Mouse (Mus musculus) embryo, embryonic 10.5 days (tissue): ENCODE measurements around the gene Il1a.

Experiments used
- DNase-seq: peaks from one replicate; pipeline ENCODE4 v3.0.0-alpha.2; 2015; ENCODE audit warnings: low spot score

Il1a gene

DNA sequence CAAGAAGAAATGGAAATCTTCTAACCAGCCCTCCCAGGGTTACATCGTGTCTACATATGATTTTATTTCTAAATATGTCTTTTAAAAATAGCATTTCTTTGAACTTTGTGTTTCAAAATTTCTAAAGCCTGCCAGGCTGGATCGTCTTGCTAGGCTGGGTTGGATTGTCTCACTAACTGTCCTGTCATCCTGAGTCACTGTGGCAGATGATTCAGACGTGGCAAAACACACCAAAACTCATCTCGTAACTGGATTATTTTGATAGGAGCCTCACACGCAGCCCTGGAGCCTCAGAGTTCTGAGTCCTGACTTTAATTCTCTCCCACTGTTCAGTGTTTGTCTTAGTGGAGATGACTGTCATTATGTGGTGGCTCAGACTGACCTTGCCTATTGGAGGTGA lies 46.7 kb downstream of the Il1a start:
- no peak for DNase-seq

DNA sequence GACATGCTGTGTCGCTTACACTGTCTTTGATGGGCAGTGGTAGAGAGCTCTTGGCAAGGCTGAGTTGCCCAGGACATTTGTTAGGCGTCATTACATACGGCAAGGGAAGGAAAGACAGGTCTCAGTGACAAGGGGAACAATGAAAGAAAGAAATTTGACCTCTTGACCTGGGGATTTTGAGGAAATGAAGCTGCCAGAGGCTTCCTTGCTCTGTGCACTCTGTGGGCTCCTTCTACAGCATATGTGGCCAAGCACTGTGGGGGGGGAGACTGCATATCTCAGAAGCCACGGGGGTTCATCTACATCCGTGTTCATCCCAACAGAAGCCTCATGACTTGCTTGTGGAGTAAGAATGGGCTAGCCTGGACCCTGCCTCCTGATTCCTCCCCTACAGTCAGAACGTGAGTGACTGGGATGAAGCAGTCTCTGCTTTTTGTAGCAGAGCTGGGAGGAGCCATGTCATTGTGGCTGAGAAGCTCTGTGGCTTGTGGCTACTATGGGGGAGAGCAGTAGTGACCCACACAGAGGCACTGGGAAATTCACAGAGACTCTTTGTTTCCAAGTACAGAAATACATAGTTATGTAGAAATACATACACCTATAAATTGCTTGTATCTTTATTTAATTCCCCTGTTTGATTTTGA lies 48.5 kb downstream of the Il1a start:
- no peak for DNase-seq

DNA sequence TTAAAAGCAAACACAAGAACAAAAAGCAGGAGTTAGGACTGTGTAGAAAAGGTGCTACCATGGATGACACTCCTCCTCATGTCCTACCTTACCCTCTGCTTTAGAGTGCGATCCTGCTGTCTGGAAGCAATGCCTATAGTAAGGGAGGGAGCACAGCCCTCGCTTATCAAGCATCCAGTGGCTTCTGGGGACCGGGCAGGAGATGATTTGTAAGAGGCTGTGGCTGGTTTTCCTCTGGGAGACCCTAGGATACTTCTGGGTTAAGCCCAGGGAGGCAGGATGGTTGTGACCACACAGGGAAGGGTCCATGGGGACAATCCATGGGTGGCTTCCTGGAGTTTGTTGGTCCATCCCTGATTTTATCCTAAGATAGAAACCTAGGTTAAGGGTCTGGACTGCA lies 49.1 kb downstream of the Il1a start:
- no peak for DNase-seq

- peak; percentile 93 for DNase-seq
Observed at GRCm38 (mm10) chr2:129258475-129259211, 51.1 kb downstream of the Il1a start.

DNA sequence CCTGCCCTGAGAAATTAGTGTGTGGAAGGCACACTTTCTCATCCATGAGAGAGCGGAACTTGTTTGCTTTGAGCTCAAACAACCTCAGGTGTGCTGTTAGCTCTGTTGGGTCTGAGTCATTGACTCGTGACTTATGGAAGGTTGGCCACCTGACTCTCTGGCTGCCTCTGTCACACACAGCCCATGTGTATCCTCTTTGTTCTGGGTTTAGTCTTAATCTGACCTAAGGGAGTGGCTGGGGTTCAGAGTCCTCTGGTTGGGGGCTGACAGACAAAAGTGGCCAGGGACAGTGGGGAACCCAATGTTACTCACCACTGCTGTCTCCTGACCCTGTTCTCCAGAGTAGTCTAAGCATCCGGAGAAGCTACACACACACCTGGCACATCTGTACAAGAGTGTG lies 51.7 kb downstream of the Il1a start:
- DNase-seq: no peak

- no peak for DNase-seq
Observed at GRCm38 (mm10) chr2:129256006-129256405, 53.8 kb downstream of the Il1a start.

- DNase-seq: no peak
Observed at GRCm38 (mm10) chr2:129254076-129254475, 55.7 kb downstream of the Il1a start.

DNA sequence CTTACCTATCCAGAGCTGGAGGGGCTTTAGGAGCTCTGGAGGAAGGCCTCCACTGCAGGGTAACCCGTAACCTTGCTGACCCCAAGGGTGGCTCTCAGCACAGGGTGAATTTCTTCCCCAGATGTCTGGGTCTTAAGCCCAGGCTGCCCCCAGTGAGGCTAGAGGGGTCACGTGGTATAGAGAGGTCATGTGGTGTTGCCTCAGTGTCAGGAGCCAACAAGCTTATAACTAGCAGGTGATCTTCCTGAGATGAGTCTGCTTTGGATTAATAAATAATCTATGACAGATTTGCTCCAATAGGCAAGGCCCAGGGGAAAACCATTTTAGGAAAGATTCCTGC lies 56.2 kb downstream of the Il1a start:
- no peak for DNase-seq

DNA sequence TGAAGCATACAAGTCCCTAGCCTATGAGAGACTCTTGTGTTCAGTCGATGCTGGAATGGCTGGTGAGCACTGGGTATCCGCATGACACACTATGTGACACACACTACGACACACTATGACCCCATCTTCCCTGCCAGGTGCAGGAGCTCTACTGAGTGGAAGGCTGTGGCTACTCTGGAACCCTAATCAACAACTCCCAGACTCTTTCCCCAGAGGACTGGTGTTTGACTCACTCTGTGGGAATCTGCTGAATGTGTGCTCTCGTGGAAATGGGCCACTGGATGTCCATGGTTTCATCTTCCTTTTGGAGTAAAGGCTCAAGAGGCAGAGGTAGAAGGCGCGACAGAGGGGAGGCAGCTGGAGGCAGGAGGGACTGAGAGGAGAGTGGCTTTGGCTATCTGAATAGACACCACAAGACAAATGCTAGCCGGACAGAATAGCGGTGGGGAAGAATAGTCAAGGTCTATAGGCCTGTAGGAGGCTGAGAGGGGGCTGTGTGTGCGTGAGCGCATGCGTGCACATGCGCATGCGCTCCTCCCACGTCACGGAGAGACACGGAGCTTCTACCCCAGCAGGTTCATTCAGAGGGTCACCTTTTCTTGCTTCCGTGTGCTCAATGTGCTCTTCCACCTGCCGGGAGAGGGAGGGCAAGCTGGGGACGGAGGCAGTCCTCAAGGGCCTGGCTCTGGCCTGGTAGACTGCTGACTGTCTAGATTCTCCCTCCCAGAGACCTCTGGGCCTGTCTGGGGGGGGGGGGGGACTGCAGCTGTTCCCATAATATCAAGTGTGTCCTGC lies 56.7 kb downstream of the Il1a start:
- no peak for DNase-seq
